Mouse (Mus musculus) heart, embryonic 12.5 days (tissue): ENCODE results near the gene Rnf5. TPM values are rescaled to one million over a fixed set of nuclear protein-coding genes. Genes with fewer than 3 reads are reported as not detected.

Source experiments
- ATAC-seq: fragments of 200-750 bp; cut with Nextera tagmentation; 2 replicates; pipeline ENCODE4 v1.8.0; 2017; ENCODE audit warnings: moderate TSS enrichment, moderate library complexity; ENCODE audit not compliant: insufficient number of reproducible peaks, low FRiP score
- H3K27ac ChIP-seq: fragments of 300-500 bp; sonication (generic); 2 replicates; pipeline ENCODE4 v1.5.1; 2016; ENCODE audit warnings: mild to moderate bottlenecking, moderate library complexity; ENCODE audit not compliant: poor library complexity, severe bottlenecking
- H3K27me3 ChIP-seq: fragments of 300-500 bp; sonication (generic); replicated peaks from 2 replicates; pipeline ENCODE4 v1.6.1; 2016; ENCODE audit warnings: mild to moderate bottlenecking, moderate library complexity
- H3K36me3 ChIP-seq: fragments of 300-500 bp; sonication (generic); 2 replicates; pipeline ENCODE4 v1.6.1; 2016; ENCODE audit warnings: mild to moderate bottlenecking, moderate library complexity
- H3K4me1 ChIP-seq: fragments of 300-500 bp; sonication (generic); replicated peaks from 2 replicates; pipeline ENCODE4 v1.6.1; 2016; ENCODE audit warnings: mild to moderate bottlenecking
- H3K4me2 ChIP-seq: fragments of 300-500 bp; sonication (generic); 2 replicates; pipeline ENCODE4 v1.6.1; 2016; ENCODE audit warnings: mild to moderate bottlenecking, moderate library complexity
- H3K4me3 ChIP-seq: fragments of 300-500 bp; sonication (generic); 2 replicates; pipeline ENCODE4 v1.5.1; 2016; ENCODE audit warnings: mild to moderate bottlenecking
- H3K9ac ChIP-seq: fragments of 300-500 bp; sonication (generic); 2 replicates; pipeline ENCODE4 v1.6.1; 2016; ENCODE audit warnings: mild to moderate bottlenecking, moderate library complexity
- H3K9me3 ChIP-seq: fragments of 300-500 bp; sonication (generic); replicated peaks from 2 replicates; pipeline ENCODE4 v1.6.1; 2016; ENCODE audit warnings: mild to moderate bottlenecking, moderate library complexity
- WGBS: fragments of 180-500 bp; shearing (Covaris S2); methylation state at CpG from one replicate; pipeline ENCODE4 v1.1.7; 2016; 5-methylcytosine and 5-hydroxymethylcytosine counted together
- polyA plus RNA-seq: library from polyadenylated mRNA; unstranded; fragments of >200 nt; fragmentation: Nextera tagmentation; extraction: Ambion mirVana; gene quantifications from 2 replicates; pipeline ENCODE4 v1.2.1, GENCODE M21; 2016

The Rnf5 gene
- polyA plus RNA-seq, 1 experiment from 2014 or later: 123 TPM

GRCm38 (mm10) chr17:34562595-34562994 lies 40.9 kb downstream of the Rnf5 start:
- Histone ChIP-seq H3K4me2 (no peak overlapping the region), H3K4me1 (peaks cover 12% of the 10 kb centered on the region), H3K27ac (no peak overlapping the region), H3K36me3 (no peaks in the 10 kb centered on the region), H3K9ac (no peak overlapping the region), H3K27me3 (peaks cover 8% of the 10 kb centered on the region; the same call in 1 of the 2 replicates), H3K4me3 (no peak overlapping the region), H3K9me3 (no peaks in the 10 kb centered on the region)
- no peak for ATAC-seq
- 55% methylated on average over 3 of the region's 3 CpGs for WGBS

GRCm38 (mm10) chr17:34561200-34561599 lies 42.3 kb downstream of the Rnf5 start:
- Histone ChIP-seq H3K4me3 (no peak overlapping the region), H3K27me3 (no peaks in the 10 kb centered on the region), H3K9me3 (no peaks in the 10 kb centered on the region), H3K4me1 (peaks cover 12% of the 10 kb centered on the region), H3K27ac (peak overlapping the region; percentile 10; the same call in 1 of the 2 replicates), H3K4me2 (peak overlapping the region; percentile 23; the same call in 1 of the 2 replicates), H3K9ac (no peak overlapping the region), H3K36me3 (no peaks in the 10 kb centered on the region)
- WGBS: 32% methylated on average over 8 of the region's 8 CpGs
- no peak for ATAC-seq

GRCm38 (mm10) chr17:34560438-34560837 lies 43.1 kb downstream of the Rnf5 start:
- Histone ChIP-seq H3K36me3 (no peaks in the 10 kb centered on the region), H3K27me3 (no peaks in the 10 kb centered on the region), H3K4me1 (peaks cover 12% of the 10 kb centered on the region), H3K4me3 (no peak overlapping the region), H3K27ac (no peak overlapping the region), H3K9me3 (no peaks in the 10 kb centered on the region), H3K4me2 (no peak overlapping the region), H3K9ac (no peak overlapping the region)
- ATAC-seq: no peak
- WGBS: 89% methylated on average over 6 of the region's 6 CpGs

GRCm38 (mm10) chr17:34559895-34560294 lies 43.6 kb downstream of the Rnf5 start:
- ATAC-seq: no peak
- Histone ChIP-seq H3K4me3 (no peak overlapping the region), H3K4me2 (no peak overlapping the region), H3K27me3 (no peaks in the 10 kb centered on the region), H3K36me3 (no peaks in the 10 kb centered on the region), H3K9ac (no peak overlapping the region), H3K27ac (no peak overlapping the region), H3K4me1 (peaks cover 11% of the 10 kb centered on the region), H3K9me3 (no peaks in the 10 kb centered on the region)
- WGBS: 16% methylated on average over 15 of the region's 15 CpGs

- no peaks in the 10 kb centered on the region for H3K9me3 ChIP-seq
- H3K27me3 ChIP-seq: no peaks in the 10 kb centered on the region
- H3K4me3 ChIP-seq: no peak overlapping the region
- no peak overlapping the region for H3K9ac ChIP-seq
- no peak overlapping the region for H3K27ac ChIP-seq
- 79% methylated on average over 7 of the region's 7 CpGs for WGBS
- H3K36me3 ChIP-seq: no peaks in the 10 kb centered on the region
- H3K4me1 ChIP-seq: peaks cover 4% of the 10 kb centered on the region
- no peak for ATAC-seq
- no peak overlapping the region for H3K4me2 ChIP-seq
Measured at GRCm38 (mm10) chr17:34559116-34559515, 44.4 kb downstream of the Rnf5 start.

GRCm38 (mm10) chr17:34557411-34557810 lies 46.1 kb downstream of the Rnf5 start:
- Histone ChIP-seq H3K27me3 (no peaks in the 10 kb centered on the region), H3K27ac (no peak overlapping the region), H3K9ac (no peak overlapping the region), H3K9me3 (no peaks in the 10 kb centered on the region), H3K4me3 (no peak overlapping the region), H3K4me1 (no peaks in the 10 kb centered on the region), H3K36me3 (no peaks in the 10 kb centered on the region), H3K4me2 (no peak overlapping the region)
- no peak for ATAC-seq
- WGBS: 71% methylated on average over 11 of the region's 11 CpGs

GRCm38 (mm10) chr17:34556406-34556805 lies 47.1 kb downstream of the Rnf5 start:
- no peak overlapping the region for H3K9ac ChIP-seq
- no peak overlapping the region for H3K4me3 ChIP-seq
- H3K27ac ChIP-seq: no peak overlapping the region
- no peaks in the 10 kb centered on the region for H3K9me3 ChIP-seq
- H3K36me3 ChIP-seq: no peaks in the 10 kb centered on the region
- ATAC-seq: no peak
- WGBS: 65% methylated on average over 8 of the region's 8 CpGs
- no peaks in the 10 kb centered on the region for H3K4me1 ChIP-seq
- H3K4me2 ChIP-seq: no peak overlapping the region
- no peaks in the 10 kb centered on the region for H3K27me3 ChIP-seq

- no peak overlapping the region for H3K4me2 ChIP-seq
- 24% methylated on average over 5 of the region's 5 CpGs for WGBS
- no peak overlapping the region for H3K27ac ChIP-seq
- H3K9me3 ChIP-seq: no peaks in the 10 kb centered on the region
- no peaks in the 10 kb centered on the region for H3K36me3 ChIP-seq
- H3K4me1 ChIP-seq: no peaks in the 10 kb centered on the region
- H3K9ac ChIP-seq: no peak overlapping the region
- no peak overlapping the region for H3K4me3 ChIP-seq
- H3K27me3 ChIP-seq: no peaks in the 10 kb centered on the region
- peak; percentile 61; the same call in 1 of the 2 replicates for ATAC-seq
Measured at GRCm38 (mm10) chr17:34555483-34555882, 48.0 kb downstream of the Rnf5 start.

Other genes with a start within 250 kb of the Rnf5 start
- gene Btnl2, start 248.9 kb downstream of the Rnf5 start, polyA plus RNA-seq: 0.09 TPM in 1 of 2 replicates, not detected in the other
- not detected in 2 replicates for gene Btnl1, start 226.6 kb downstream of the Rnf5 start, polyA plus RNA-seq
- gene BC051142, start 204.9 kb downstream of the Rnf5 start, polyA plus RNA-seq: not detected in 2 replicates
- gene Btnl4, start 126.4 kb downstream of the Rnf5 start, polyA plus RNA-seq: not detected in 2 replicates
- not detected in 2 replicates for gene Btnl6, start 86.3 kb downstream of the Rnf5 start, polyA plus RNA-seq
- 5.7 and 6.5 TPM in 2 replicates for gene Notch4, start 39.4 kb downstream of the Rnf5 start, polyA plus RNA-seq
- gene Gpsm3, start 13.9 kb downstream of the Rnf5 start, polyA plus RNA-seq: 4.4 and 4.6 TPM in 2 replicates
- gene Pbx2, start 12.4 kb downstream of the Rnf5 start, polyA plus RNA-seq: 13.0 and 13.2 TPM in 2 replicates
- 3.8 TPM in 2 replicates for gene Ager, start 5.8 kb downstream of the Rnf5 start, polyA plus RNA-seq
- gene Agpat1, start 572 bp upstream of the Rnf5 start, polyA plus RNA-seq: 52.5 and 52.8 TPM in 2 replicates
- gene Egfl8, start 12.3 kb upstream of the Rnf5 start, polyA plus RNA-seq: 0.30 and 0.57 TPM in 2 replicates
- gene Ppt2, start 24.8 kb upstream of the Rnf5 start, polyA plus RNA-seq: 28.9 TPM in 2 replicates
- gene Prrt1, start 25.8 kb upstream of the Rnf5 start, polyA plus RNA-seq: 0.17 TPM in 1 of 2 replicates, not detected in the other
- 10.2 and 11.1 TPM in 2 replicates for gene Fkbpl, start 41.1 kb upstream of the Rnf5 start, polyA plus RNA-seq
- gene Atf6b, start 43.5 kb upstream of the Rnf5 start, polyA plus RNA-seq: 63.2 and 67.0 TPM in 2 replicates
- gene Tnxb, start 66.8 kb upstream of the Rnf5 start, polyA plus RNA-seq: 0.77 and 0.98 TPM in 2 replicates
- 0.15 TPM in 1 of 2 replicates, not detected in the other for gene C4b, start 140.2 kb upstream of the Rnf5 start, polyA plus RNA-seq
- gene Cyp21a1, start 200.9 kb upstream of the Rnf5 start, polyA plus RNA-seq: 0.15 TPM in 1 of 2 replicates, not detected in the other
- 18.2 and 19.6 TPM in 2 replicates for gene Stk19, start 233.3 kb upstream of the Rnf5 start, polyA plus RNA-seq
- 37.2 and 39.9 TPM in 2 replicates for gene Dxo, start 233.3 kb upstream of the Rnf5 start, polyA plus RNA-seq
- 35.3 and 39.5 TPM in 2 replicates for gene Skiv2l, start 246.5 kb upstream of the Rnf5 start, polyA plus RNA-seq
- 73.7 and 81.3 TPM in 2 replicates for gene Nelfe, start 246.7 kb upstream of the Rnf5 start, polyA plus RNA-seq